Mouse (Mus musculus) kidney, embryonic 14.5 days (tissue): ENCODE measurements around the gene Gm38119. TPM values are rescaled to one million over a fixed set of nuclear protein-coding genes. Genes with fewer than 3 reads are reported as not detected.

ENCODE experiments used
- ATAC-seq: fragments of 200-750 bp; cut with Nextera tagmentation; 2 replicates; pipeline ENCODE4 v1.8.0; 2017; ENCODE audit warnings: moderate number of reproducible peaks, mild to moderate bottlenecking, moderate TSS enrichment, moderate library complexity; ENCODE audit not compliant: low FRiP score, low TSS enrichment
- H3K27ac ChIP-seq: fragments of 300-500 bp; sonication (generic); 2 replicates; pipeline ENCODE4 v1.5.1; 2014; ENCODE audit warnings: low read depth, mild to moderate bottlenecking, low read length, moderate library complexity, mixed read lengths
- H3K27me3 ChIP-seq: fragments of 300-500 bp; sonication (generic); 2 replicates; pipeline ENCODE4 v1.6.1; 2014; ENCODE audit warnings: mild to moderate bottlenecking, low read length; ENCODE audit not compliant: control insufficient read depth, insufficient read depth
- H3K36me3 ChIP-seq: fragments of 300-500 bp; sonication (generic); 2 replicates; pipeline ENCODE4 v1.6.1; 2014; ENCODE audit warnings: low read length, mixed read lengths; ENCODE audit not compliant: control insufficient read depth, insufficient read depth
- H3K4me1 ChIP-seq: fragments of 300-500 bp; sonication (generic); 2 replicates; pipeline ENCODE4 v1.6.1; 2014; ENCODE audit warnings: low read length, mixed read lengths; ENCODE audit not compliant: control insufficient read depth, insufficient read depth
- H3K4me2 ChIP-seq: fragments of 300-500 bp; sonication (generic); replicated peaks from 2 replicates; pipeline ENCODE4 v1.6.1; 2014; ENCODE audit warnings: low read depth, mild to moderate bottlenecking, low read length
- H3K4me3 ChIP-seq: fragments of 300-500 bp; sonication (generic); 2 replicates; pipeline ENCODE4 v1.5.1; 2014; ENCODE audit warnings: mild to moderate bottlenecking, low read length
- H3K9ac ChIP-seq: fragments of 300-500 bp; sonication (generic); 2 replicates; pipeline ENCODE4 v1.6.1; 2014; ENCODE audit warnings: low read depth, mild to moderate bottlenecking, low read length, moderate library complexity
- H3K9me3 ChIP-seq: fragments of 300-500 bp; sonication (generic); 2 replicates; pipeline ENCODE4 v1.6.1; 2016; ENCODE audit warnings: low read length; ENCODE audit not compliant: control insufficient read depth
- WGBS: fragments of 180-500 bp; shearing (Covaris S2); extraction: QIAGEN DNeasy Blood & Tissue Kit; methylation state at CpG from one replicate; pipeline ENCODE4 v1.1.7; 2014; 5-methylcytosine and 5-hydroxymethylcytosine counted together
- polyA plus RNA-seq: library from polyadenylated mRNA; unstranded; fragments of >200 nt; fragmentation: Nextera tagmentation; extraction: Ambion mirVana; gene quantifications from 2 replicates; pipeline ENCODE4 v1.2.1, GENCODE M21; 2014

Gm38119 gene
- polyA plus RNA-seq = not detected in 2 replicates

GRCm38 (mm10) chr3:92738996-92739395 is at the start of gene Gm38119:
TSS of gene Gm38119 (minus strand) at chr3:92739096.
- no peaks in the 10 kb centered on the region for H3K36me3 ChIP-seq
- H3K9me3 ChIP-seq = no peaks in the 10 kb centered on the region
- H3K4me1 ChIP-seq = no peaks in the 10 kb centered on the region
- H3K4me3 ChIP-seq = no peak within 1 kb of the TSS
- H3K27ac ChIP-seq = no peak within 1 kb of the TSS
- no peak within 1 kb of the TSS for H3K9ac ChIP-seq
- no peak for ATAC-seq
- 84% methylated on average over 1 of the region's 1 CpGs for WGBS
- no peaks in the 10 kb centered on the region for H3K27me3 ChIP-seq
- no peak within 1 kb of the TSS for H3K4me2 ChIP-seq

- 90% methylated on average over 1 of the region's 1 CpGs for whole genome bisulfite sequencing
- no peaks in the 10 kb centered on the region for H3K4me1 ChIP-seq
- no peaks in the 10 kb centered on the region for H3K27me3 ChIP-seq
- H3K4me2 ChIP-seq = no peak within 1 kb of the TSS
- no peak within 1 kb of the TSS for H3K9ac ChIP-seq
- no peak within 1 kb of the TSS for H3K4me3 ChIP-seq
- ATAC-seq = no peak
- H3K27ac ChIP-seq = no peak within 1 kb of the TSS
- no peaks in the 10 kb centered on the region for H3K36me3 ChIP-seq
- no peaks in the 10 kb centered on the region for H3K9me3 ChIP-seq
These were observed 39.9 kb upstream of the Gm38119 start, which contains the start of gene Lce1i for GRCm38 (mm10) chr3:92778799-92779198. TSS of gene Lce1i (minus strand) at chr3:92778899.

GRCm38 (mm10) chr3:92771573-92771972 is 32.7 kb upstream of the Gm38119 start:
- H3K9me3 ChIP-seq = no peaks in the 10 kb centered on the region
- ATAC-seq = no peak
- H3K27ac ChIP-seq = no peak overlapping the region
- no peak overlapping the region for H3K9ac ChIP-seq
- no peak overlapping the region for H3K4me3 ChIP-seq
- H3K4me2 ChIP-seq = no peak overlapping the region
- no peaks in the 10 kb centered on the region for H3K27me3 ChIP-seq
- WGBS = 18% methylated on average over 3 of the region's 3 CpGs
- H3K4me1 ChIP-seq = no peaks in the 10 kb centered on the region
- H3K36me3 ChIP-seq = no peaks in the 10 kb centered on the region

GRCm38 (mm10) chr3:92764965-92765364 is 26.1 kb upstream of the Gm38119 start, which contains the start of gene Lce1h:
TSS of gene Lce1h (minus strand) at chr3:92765065.
- H3K27ac ChIP-seq = no peak within 1 kb of the TSS
- no peak within 1 kb of the TSS for H3K9ac ChIP-seq
- ATAC-seq = no peak
- H3K9me3 ChIP-seq = no peaks in the 10 kb centered on the region
- WGBS = 100% methylated on average over 1 of the region's 1 CpGs
- H3K4me2 ChIP-seq = no peak within 1 kb of the TSS
- H3K27me3 ChIP-seq = no peaks in the 10 kb centered on the region
- H3K4me1 ChIP-seq = no peaks in the 10 kb centered on the region
- H3K36me3 ChIP-seq = no peaks in the 10 kb centered on the region
- H3K4me3 ChIP-seq = no peak within 1 kb of the TSS

- Histone ChIP-seq H3K4me1 (no peaks in the 10 kb centered on the region), H3K27me3 (no peaks in the 10 kb centered on the region), H3K36me3 (no peaks in the 10 kb centered on the region), H3K27ac (no peak overlapping the region), H3K4me3 (no peak overlapping the region), H3K4me2 (no peak overlapping the region), H3K9ac (no peak overlapping the region), H3K9me3 (no peaks in the 10 kb centered on the region)
- no peak for ATAC-seq
- WGBS = 44% methylated on average over 3 of the region's 3 CpGs
These were observed 14.3 kb upstream of the Gm38119 start for GRCm38 (mm10) chr3:92753197-92753596.

GRCm38 (mm10) chr3:92752238-92752637 is 13.3 kb upstream of the Gm38119 start, which contains the start of gene Lce1g:
TSS of gene Lce1g (minus strand) at chr3:92752338.
- Histone ChIP-seq H3K4me2 (no peak within 1 kb of the TSS), H3K9ac (no peak within 1 kb of the TSS), H3K27me3 (no peaks in the 10 kb centered on the region), H3K4me1 (no peaks in the 10 kb centered on the region), H3K9me3 (no peaks in the 10 kb centered on the region), H3K4me3 (no peak within 1 kb of the TSS), H3K27ac (no peak within 1 kb of the TSS), H3K36me3 (no peaks in the 10 kb centered on the region)
- 67% methylated on average over 1 of the region's 1 CpGs for WGBS
- no peak for ATAC-seq

GRCm38 (mm10) chr3:92722631-92723030 is 16.3 kb downstream of the Gm38119 start:
- Histone ChIP-seq H3K4me1 (no peaks in the 10 kb centered on the region), H3K4me2 (no peak overlapping the region), H3K36me3 (no peaks in the 10 kb centered on the region), H3K9ac (no peak overlapping the region), H3K27ac (no peak overlapping the region), H3K4me3 (no peak overlapping the region), H3K9me3 (no peaks in the 10 kb centered on the region), H3K27me3 (no peaks in the 10 kb centered on the region)
- ATAC-seq = no peak
- WGBS = 79% methylated on average over 5 of the region's 5 CpGs

GRCm38 (mm10) chr3:92720250-92720649 is 18.6 kb downstream of the Gm38119 start, which contains the start of gene Lce1f:
TSS of gene Lce1f (minus strand) at chr3:92720350.
- no peak within 1 kb of the TSS for H3K4me2 ChIP-seq
- H3K9me3 ChIP-seq = no peaks in the 10 kb centered on the region
- no peak for ATAC-seq
- no peaks in the 10 kb centered on the region for H3K36me3 ChIP-seq
- H3K4me3 ChIP-seq = no peak within 1 kb of the TSS
- H3K4me1 ChIP-seq = no peaks in the 10 kb centered on the region
- no peak within 1 kb of the TSS for H3K9ac ChIP-seq
- WGBS = 77% methylated on average over 3 of the region's 3 CpGs
- H3K27me3 ChIP-seq = no peaks in the 10 kb centered on the region
- no peak within 1 kb of the TSS for H3K27ac ChIP-seq

GRCm38 (mm10) chr3:92715122-92715521 is 23.8 kb downstream of the Gm38119 start:
- no peak for ATAC-seq

More at GRCm38 (mm10) chr3:92715122-92715521, 23.8 kb downstream of the Gm38119 start:
- Histone ChIP-seq H3K27me3 (no peaks in the 10 kb centered on the region), H3K36me3 (no peaks in the 10 kb centered on the region), H3K4me1 (no peaks in the 10 kb centered on the region), H3K4me3 (no peak overlapping the region), H3K9me3 (no peaks in the 10 kb centered on the region), H3K9ac (no peak overlapping the region), H3K27ac (no peak overlapping the region), H3K4me2 (no peak overlapping the region)
